Mouse (Mus musculus): ENCODE data around the gene Prok1.

Gene Prok1

GRCm38 (mm10) chr3:107183178-107183577 is 56.3 kb downstream of the Prok1 start:
- no peak for DNase-seq
